Mouse (Mus musculus) ES-Bruce4 (cell line): Measurements from ENCODE around the gene Colca2. TPM values are rescaled to one million over a fixed set of nuclear protein-coding genes. Genes with fewer than 3 reads are reported as not detected.
A peak's percentile ranks its signal among the peaks of the same experiment; 100 is the strongest.

Experiments
- H3K27ac ChIP-seq: 2 replicates; pipeline ENCODE4 v1.5.1; 2012; ENCODE audit warnings: low read length, inconsistent platforms; ENCODE audit not compliant: insufficient read depth
- H3K27me3 ChIP-seq: 2 replicates; pipeline ENCODE4 v1.6.1; 2012; ENCODE audit warnings: mild to moderate bottlenecking, low read length, inconsistent platforms; ENCODE audit not compliant: control insufficient read depth, poor library complexity, insufficient read depth, severe bottlenecking
- H3K36me3 ChIP-seq: 2 replicates; pipeline ENCODE4 v1.6.1; 2012; ENCODE audit warnings: inconsistent platforms, mild to moderate bottlenecking, low read length, moderate library complexity; ENCODE audit not compliant: control insufficient read depth, poor library complexity, insufficient read depth, severe bottlenecking
- H3K4me1 ChIP-seq: one replicate; pipeline ENCODE4 v1.8.1; 2011; ENCODE audit warnings: low read length; ENCODE audit not compliant: control insufficient read depth, insufficient read depth
- H3K4me3 ChIP-seq: 2 replicates; pipeline ENCODE4 v1.5.1; 2011; ENCODE audit warnings: low read depth, mild to moderate bottlenecking, low read length
- H3K9ac ChIP-seq: 2 replicates; pipeline ENCODE4 v1.6.1; 2012; ENCODE audit warnings: low read depth, mild to moderate bottlenecking, inconsistent platforms; ENCODE audit not compliant: poor library complexity, severe bottlenecking
- H3K9me3 ChIP-seq: replicated peaks from 2 replicates; pipeline ENCODE4 v1.6.1; 2012; ENCODE audit warnings: mild to moderate bottlenecking, low read length, inconsistent platforms; ENCODE audit not compliant: control insufficient read depth, poor library complexity, insufficient read depth, severe bottlenecking
- CTCF ChIP-seq: IDR thresholded peaks from one replicate; pipeline ENCODE4 v1.8.1; 2011; ENCODE audit warnings: low read depth, low read length
- EP300 ChIP-seq: IDR thresholded peaks from 2 replicates; pipeline ENCODE4 v1.6.1; 2011; ENCODE audit warnings: low read depth, low read length; ENCODE audit not compliant: insufficient read depth
- POLR2A ChIP-seq: IDR thresholded peaks from one replicate; pipeline ENCODE4 v1.8.1; 2011; ENCODE audit warnings: low read length; ENCODE audit not compliant: insufficient read depth
- polyA plus RNA-seq: library from polyadenylated mRNA; stranded (reverse); fragments of >200 nt; gene quantifications from 2 replicates; pipeline ENCODE4 v1.2.4, GENCODE M21; 2011; ENCODE audit warnings: low read depth; ENCODE audit not compliant: missing spikeins, insufficient read depth, insufficient read length

Gene Colca2
- 0.48 and 0.53 TPM in 2 replicates for polyA plus RNA-seq

GRCm38 (mm10) chr9:51278500-51279381, at the start of gene Colca2:
Gene Colca2, minus strand, starts transcription at chr9:51278569.
- TF ChIP-seq CTCF (no peak), POLR2A (no peak), EP300 (no peak)
- Histone ChIP-seq H3K4me3 (peak within 1 kb of the TSS; percentile 60), H3K27me3 (no peaks in the 10 kb centered on the region; the same call in 1 of the 2 replicates), H3K4me1 (no peaks in the 10 kb centered on the region), H3K36me3 (no peaks in the 10 kb centered on the region), H3K9ac (peak within 1 kb of the TSS; percentile 36), H3K9me3 (no peaks in the 10 kb centered on the region), H3K27ac (no peak within 1 kb of the TSS)

- Histone ChIP-seq H3K9ac (no peak overlapping the region), H3K36me3 (no peaks in the 10 kb centered on the region), H3K27me3 (no peaks in the 10 kb centered on the region), H3K4me3 (no peak overlapping the region), H3K4me1 (no peaks in the 10 kb centered on the region), H3K9me3 (no peaks in the 10 kb centered on the region), H3K27ac (no peak overlapping the region)
- no peak for TF ChIP-seq CTCF
- TF ChIP-seq POLR2A: no peak
- TF ChIP-seq EP300: no peak
Observed at GRCm38 (mm10) chr9:51327555-51327903, 49.2 kb upstream of the Colca2 start.

DNA sequence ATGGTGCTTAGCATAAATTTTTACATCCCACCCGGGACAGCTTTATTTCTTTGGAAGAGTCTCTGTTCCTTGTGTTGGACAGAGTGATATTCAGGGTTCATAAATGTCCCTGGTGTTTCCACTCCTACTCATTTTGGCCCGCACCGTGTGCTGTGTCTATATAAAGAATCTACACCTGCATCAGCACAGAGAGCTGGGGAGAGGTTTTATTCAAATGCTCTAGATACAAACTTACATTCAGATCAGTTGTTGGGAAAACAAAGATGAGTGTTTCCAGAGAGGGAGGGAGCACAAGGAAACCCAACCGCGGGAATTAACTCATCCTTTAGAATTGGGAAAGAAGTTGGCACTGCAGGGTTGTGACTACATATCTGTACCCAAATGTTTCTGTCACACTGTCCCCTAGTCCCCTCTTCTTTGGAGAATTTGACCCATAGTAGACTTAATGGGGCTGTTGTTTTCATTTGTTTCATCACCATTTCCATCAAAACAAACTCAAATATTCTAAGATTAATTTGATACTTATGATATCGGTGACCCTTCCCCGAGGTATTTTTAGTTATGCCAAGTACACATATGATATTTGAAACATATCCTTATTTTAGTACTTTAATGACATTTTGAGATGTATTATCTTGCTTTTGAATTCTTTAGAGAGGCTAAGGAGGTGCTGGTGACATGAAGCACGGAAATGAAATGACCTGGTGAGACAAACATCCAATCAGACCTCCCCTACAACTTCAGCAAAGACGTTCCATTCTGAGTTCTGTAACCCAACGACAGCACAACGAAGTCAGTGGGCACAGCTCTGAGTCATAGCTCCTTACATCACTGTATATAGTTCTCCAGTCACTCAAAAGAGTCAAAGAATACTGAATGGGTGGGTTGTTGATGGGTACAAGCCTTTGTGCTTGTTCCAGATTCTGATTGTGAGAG, 48.5 kb upstream of the Colca2 start:
- Histone ChIP-seq H3K27me3 (no peaks in the 10 kb centered on the region), H3K9me3 (no peaks in the 10 kb centered on the region)

GRCm38 (mm10) chr9:51324406-51325065, 46.2 kb upstream of the Colca2 start:
- no peaks in the 10 kb centered on the region for H3K4me1 ChIP-seq
- no peak overlapping the region for H3K9ac ChIP-seq

More for the DNA sequence above, 48.5 kb upstream of the Colca2 start:
- H3K4me1 ChIP-seq: no peaks in the 10 kb centered on the region
- no peak overlapping the region for H3K9ac ChIP-seq
- no peak overlapping the region for H3K4me3 ChIP-seq
- TF ChIP-seq CTCF (no peak), POLR2A (no peak), EP300 (no peak)
- no peaks in the 10 kb centered on the region for H3K36me3 ChIP-seq
- H3K27ac ChIP-seq: no peak overlapping the region

DNA sequence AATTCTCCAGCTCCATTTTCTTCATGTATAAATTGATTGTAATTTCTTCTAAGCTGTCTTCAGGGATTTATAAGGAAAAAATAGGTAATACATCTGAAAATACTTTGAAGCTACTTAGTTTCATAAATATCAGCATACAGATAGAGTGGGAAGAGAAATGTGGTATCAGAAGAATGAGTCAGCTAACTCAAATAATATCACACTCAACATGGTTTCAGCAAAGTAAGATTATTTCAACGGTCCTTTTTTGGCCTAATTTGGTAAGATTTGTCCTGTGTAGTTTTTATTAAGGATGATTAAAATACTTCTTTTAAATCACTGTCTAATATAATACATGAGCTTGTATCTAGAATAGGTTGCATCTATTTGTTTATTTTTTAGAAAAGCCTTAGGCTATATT, 41.7 kb upstream of the Colca2 start:
- no peak overlapping the region for H3K27ac ChIP-seq
- no peaks in the 10 kb centered on the region for H3K27me3 ChIP-seq
- H3K9me3 ChIP-seq: no peaks in the 10 kb centered on the region
- TF ChIP-seq POLR2A: no peak
- TF ChIP-seq CTCF: no peak
- TF ChIP-seq EP300: no peak
- no peak overlapping the region for H3K9ac ChIP-seq
- no peaks in the 10 kb centered on the region for H3K4me1 ChIP-seq
- H3K4me3 ChIP-seq: no peak overlapping the region
- no peaks in the 10 kb centered on the region for H3K36me3 ChIP-seq

More at GRCm38 (mm10) chr9:51324406-51325065, 46.2 kb upstream of the Colca2 start:
- TF ChIP-seq POLR2A: no peak
- Histone ChIP-seq H3K4me3 (no peak overlapping the region), H3K36me3 (no peaks in the 10 kb centered on the region), H3K27me3 (no peaks in the 10 kb centered on the region), H3K27ac (no peak overlapping the region), H3K9me3 (no peaks in the 10 kb centered on the region)
